Mouse (Mus musculus) olfactory bulb, adult 2 months (tissue): ENCODE data around the gene Elavl1.

Experiments used
- CTCF ChIP-seq: fragments of 200-500 bp; IDR thresholded peaks from 2 replicates; pipeline ENCODE4 v1.5.1; 2012; ENCODE audit warnings: low read depth, mild to moderate bottlenecking, low read length, moderate library complexity; ENCODE audit not compliant: insufficient read depth
- POLR2A ChIP-seq: fragments of 200-500 bp; IDR thresholded peaks from 2 replicates; pipeline ENCODE4 v1.6.1; 2012; ENCODE audit warnings: mild to moderate bottlenecking, low read depth, low read length, moderate library complexity; ENCODE audit not compliant: insufficient read depth

DNA sequence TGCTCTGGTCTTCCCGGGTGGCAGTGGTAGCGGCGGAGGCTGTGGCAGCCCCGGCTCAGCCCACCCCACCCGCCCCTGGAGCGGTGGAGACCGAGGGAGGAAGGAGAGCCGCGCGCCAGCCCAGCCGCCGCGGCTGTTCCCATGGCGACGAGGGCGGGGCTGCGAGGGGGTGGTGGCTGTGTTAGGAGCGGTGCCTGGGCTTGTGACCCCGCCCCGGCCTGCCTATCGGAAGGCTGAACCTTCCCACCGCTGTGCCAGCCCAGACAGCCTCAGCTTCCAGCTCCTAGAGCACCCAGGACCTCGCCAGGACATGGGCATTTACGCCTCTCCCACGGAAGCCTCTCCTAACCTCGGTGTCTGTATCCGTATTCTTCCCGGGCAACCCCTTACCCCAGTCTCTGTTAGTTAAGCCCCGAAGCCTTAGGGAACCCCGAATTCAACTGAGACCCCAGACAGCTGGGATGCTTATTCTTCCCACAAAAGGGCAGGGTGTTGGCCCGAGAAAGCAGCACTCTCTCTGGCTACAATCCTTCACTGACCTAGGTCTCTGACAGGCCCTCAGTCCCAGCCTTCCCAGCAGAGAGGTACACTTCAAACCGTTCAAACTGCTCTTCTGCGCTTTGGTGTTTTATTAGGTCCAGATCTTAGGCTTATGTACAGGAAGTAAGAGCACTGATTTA is 65.9 kb downstream of the Elavl1 start, which contains the start of gene Ctxn1:
- TF ChIP-seq CTCF = no peak
- peak; percentile 37; the same call in 1 of the 2 replicates for TF ChIP-seq POLR2A
